Mouse (Mus musculus): ENCODE results near the gene Pfkp. TPM values are rescaled to one million over a fixed set of nuclear protein-coding genes. Genes with fewer than 3 reads are reported as not detected.

Pfkp gene
- total RNA-seq, 1 experiment: 154 TPM

GRCm38 (mm10) chr13:6666887-6667286, 18.3 kb upstream of the Pfkp start:
- Histone ChIP-seq H3K27ac (ENCODE audit: insufficient read depth, low read depth, low read length, poor library complexity, severe bottlenecking) (no peak overlapping the region), H3K4me1 (ENCODE audit: control insufficient read depth in 2 of 2, insufficient read depth in 2 of 2, low read length in 2 of 2, poor library complexity in 1 of 2) (peaks cover 2 to 11% of the 10 kb centered on the region in 2 experiments; a peak in 3 of 4 replicates), H3K36me3 (ENCODE audit: control insufficient read depth, insufficient read depth, low read length, poor library complexity, severe bottlenecking) (no peaks in the 10 kb centered on the region), H3K9me3 (ENCODE audit: control insufficient read depth, insufficient read depth, low read depth, low read length) (no peaks in the 10 kb centered on the region), H3K9ac (ENCODE audit: insufficient read depth, low read depth, low read length, poor library complexity, severe bottlenecking) (no peak overlapping the region), H3K4me3 (ENCODE audit: insufficient read depth in 1 of 2, low read depth in 1 of 2, low read length in 2 of 2, poor library complexity in 1 of 2, severe bottlenecking in 1 of 2) (no peak overlapping the region)
- TF ChIP-seq MAFK (IDR thresholded peaks at IDR 0.05; ENCODE audit: insufficient read depth, low read depth, low read length): no peak
- no peak for TF ChIP-seq HCFC1 (IDR thresholded peaks at IDR 0.05; ENCODE audit: borderline replicate concordance, insufficient read depth, low read length)
- no peak for TF ChIP-seq CHD2 (IDR thresholded peaks at IDR 0.05; ENCODE audit: low read depth, low read length)
- no peak for TF ChIP-seq ZC3H11A (IDR thresholded peaks at IDR 0.05; ENCODE audit: borderline replicate concordance, low read depth, low read length)
- no peak for TF ChIP-seq ZNF384 (IDR thresholded peaks at IDR 0.05; ENCODE audit: low read depth, low read length)
- no peak for DNase-seq (ENCODE audit: low read depth, low spot score)
- in situ Hi-C loops (cut with MboI; ENCODE audit: low sequenced_read_pairs in 2 of 2, unreplicated experiment in 2 of 2): no loop called here

DNA sequence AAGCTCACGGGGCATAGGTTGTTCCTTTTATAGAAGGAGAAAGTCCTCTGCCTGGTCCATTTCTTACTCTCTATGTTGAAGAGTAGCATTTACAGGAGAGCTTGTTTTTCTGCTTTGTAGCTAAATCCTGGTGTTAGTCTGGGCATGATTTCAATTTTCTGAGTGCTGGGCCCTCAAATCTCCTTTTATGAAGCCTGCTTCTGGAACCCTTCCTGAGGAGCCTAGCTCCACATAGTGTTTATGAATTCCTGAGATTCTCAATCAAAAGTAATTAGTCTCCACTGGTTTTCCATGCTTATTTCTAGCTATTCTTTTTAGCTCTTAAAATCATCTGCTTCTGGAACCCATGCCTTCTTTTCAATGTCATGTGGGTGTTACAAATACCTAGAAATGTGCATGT, 16.9 kb upstream of the Pfkp start:
- Histone ChIP-seq H3K9me3 (ENCODE audit: control insufficient read depth, insufficient read depth, low read depth, low read length) (no peaks in the 10 kb centered on the region), H3K9ac (ENCODE audit: insufficient read depth, low read depth, low read length, poor library complexity, severe bottlenecking) (no peak overlapping the region), H3K36me3 (ENCODE audit: control insufficient read depth, insufficient read depth, low read length, poor library complexity, severe bottlenecking) (no peaks in the 10 kb centered on the region), H3K4me1 (ENCODE audit: control insufficient read depth in 2 of 2, insufficient read depth in 2 of 2, low read length in 2 of 2, poor library complexity in 1 of 2) (peaks cover 2 to 11% of the 10 kb centered on the region in 2 experiments; a peak in 3 of 4 replicates), H3K4me3 (ENCODE audit: insufficient read depth in 1 of 2, low read depth in 1 of 2, low read length in 2 of 2, poor library complexity in 1 of 2, severe bottlenecking in 1 of 2) (no peak overlapping the region), H3K27ac (ENCODE audit: insufficient read depth, low read depth, low read length, poor library complexity, severe bottlenecking) (no peak overlapping the region)
- TF ChIP-seq ZNF384 (IDR thresholded peaks at IDR 0.05; ENCODE audit: low read depth, low read length): no peak
- TF ChIP-seq MAFK (IDR thresholded peaks at IDR 0.05; ENCODE audit: insufficient read depth, low read depth, low read length): no peak
- no peak for TF ChIP-seq HCFC1 (IDR thresholded peaks at IDR 0.05; ENCODE audit: borderline replicate concordance, insufficient read depth, low read length)
- no peak for TF ChIP-seq ZC3H11A (IDR thresholded peaks at IDR 0.05; ENCODE audit: borderline replicate concordance, low read depth, low read length)
- no peak for TF ChIP-seq CHD2 (IDR thresholded peaks at IDR 0.05; ENCODE audit: low read depth, low read length)
- no peak for DNase-seq (ENCODE audit: low read depth, low spot score)
- in situ Hi-C loops (cut with MboI; ENCODE audit: low sequenced_read_pairs in 2 of 2, unreplicated experiment in 2 of 2): no loop called here

DNA sequence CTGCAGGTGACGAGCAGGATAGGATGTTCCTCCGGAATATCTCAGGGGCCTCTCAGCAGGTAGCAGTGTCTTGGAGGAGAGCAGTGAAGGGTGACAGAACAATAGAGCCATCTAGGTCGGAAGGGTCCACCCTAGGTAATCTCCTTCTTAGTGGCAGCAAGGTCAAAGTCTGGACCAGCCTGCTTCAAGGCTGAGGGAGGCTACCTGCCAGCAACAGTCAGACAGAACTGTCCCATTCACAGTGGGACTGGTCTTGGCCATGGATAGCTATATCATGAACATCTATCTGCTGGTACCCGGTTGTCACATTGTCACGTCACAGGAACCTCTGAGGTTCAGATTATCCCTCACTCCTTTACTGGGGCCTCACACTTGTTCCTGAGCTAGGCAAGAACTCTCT, 15.6 kb upstream of the Pfkp start:
- TF ChIP-seq ZC3H11A (IDR thresholded peaks at IDR 0.05; ENCODE audit: borderline replicate concordance, low read depth, low read length) (no peak), MAFK (IDR thresholded peaks at IDR 0.05; ENCODE audit: insufficient read depth, low read depth, low read length) (no peak), ZNF384 (IDR thresholded peaks at IDR 0.05; ENCODE audit: low read depth, low read length) (no peak), CHD2 (IDR thresholded peaks at IDR 0.05; ENCODE audit: low read depth, low read length) (no peak), HCFC1 (IDR thresholded peaks at IDR 0.05; ENCODE audit: borderline replicate concordance, insufficient read depth, low read length) (no peak)
- no peak overlapping the region for H3K27ac ChIP-seq (ENCODE audit: insufficient read depth, low read depth, low read length, poor library complexity, severe bottlenecking)
- no peaks in the 10 kb centered on the region for H3K9me3 ChIP-seq (ENCODE audit: control insufficient read depth, insufficient read depth, low read depth, low read length)
- H3K4me1 ChIP-seq (ENCODE audit: control insufficient read depth in 2 of 2, insufficient read depth in 2 of 2, low read length in 2 of 2, poor library complexity in 1 of 2): peaks cover 4 to 11% of the 10 kb centered on the region in 2 experiments; a peak in 3 of 4 replicates
- no peaks in the 10 kb centered on the region for H3K36me3 ChIP-seq (ENCODE audit: control insufficient read depth, insufficient read depth, low read length, poor library complexity, severe bottlenecking)
- in situ Hi-C loops (cut with MboI; ENCODE audit: low sequenced_read_pairs in 2 of 2, unreplicated experiment in 2 of 2): no loop called here
- DNase-seq (ENCODE audit: low read depth, low spot score): no peak
- H3K4me3 ChIP-seq (ENCODE audit: insufficient read depth in 1 of 2, low read depth in 1 of 2, low read length in 2 of 2, poor library complexity in 1 of 2, severe bottlenecking in 1 of 2): no peak overlapping the region
- H3K9ac ChIP-seq (ENCODE audit: insufficient read depth, low read depth, low read length, poor library complexity, severe bottlenecking): no peak overlapping the region

- Histone ChIP-seq H3K9me3 (ENCODE audit: control insufficient read depth, insufficient read depth, low read depth, low read length) (no peaks in the 10 kb centered on the region), H3K4me3 (ENCODE audit: insufficient read depth in 1 of 2, low read depth in 1 of 2, low read length in 2 of 2, poor library complexity in 1 of 2, severe bottlenecking in 1 of 2) (no peak overlapping the region), H3K4me1 (ENCODE audit: control insufficient read depth in 2 of 2, insufficient read depth in 2 of 2, low read length in 2 of 2, poor library complexity in 1 of 2) (peaks cover 2 to 4% of the 10 kb centered on the region in 2 experiments; a peak in 1 of 4 replicates), H3K9ac (ENCODE audit: insufficient read depth, low read depth, low read length, poor library complexity, severe bottlenecking) (no peak overlapping the region), H3K27ac (ENCODE audit: insufficient read depth, low read depth, low read length, poor library complexity, severe bottlenecking) (no peak overlapping the region), H3K36me3 (ENCODE audit: control insufficient read depth, insufficient read depth, low read length, poor library complexity, severe bottlenecking) (no peaks in the 10 kb centered on the region)
- no peak for DNase-seq (ENCODE audit: low read depth, low spot score)
- no peak for TF ChIP-seq ZNF384 (IDR thresholded peaks at IDR 0.05; ENCODE audit: low read depth, low read length)
- TF ChIP-seq HCFC1 (IDR thresholded peaks at IDR 0.05; ENCODE audit: borderline replicate concordance, insufficient read depth, low read length): no peak
- no peak for TF ChIP-seq ZC3H11A (IDR thresholded peaks at IDR 0.05; ENCODE audit: borderline replicate concordance, low read depth, low read length)
- no peak for TF ChIP-seq CHD2 (IDR thresholded peaks at IDR 0.05; ENCODE audit: low read depth, low read length)
- TF ChIP-seq MAFK (IDR thresholded peaks at IDR 0.05; ENCODE audit: insufficient read depth, low read depth, low read length): no peak
- in situ Hi-C loops (cut with MboI; ENCODE audit: low sequenced_read_pairs in 2 of 2, unreplicated experiment in 2 of 2): no loop called here
Measured at GRCm38 (mm10) chr13:6659314-6659713, 10.7 kb upstream of the Pfkp start.

DNA sequence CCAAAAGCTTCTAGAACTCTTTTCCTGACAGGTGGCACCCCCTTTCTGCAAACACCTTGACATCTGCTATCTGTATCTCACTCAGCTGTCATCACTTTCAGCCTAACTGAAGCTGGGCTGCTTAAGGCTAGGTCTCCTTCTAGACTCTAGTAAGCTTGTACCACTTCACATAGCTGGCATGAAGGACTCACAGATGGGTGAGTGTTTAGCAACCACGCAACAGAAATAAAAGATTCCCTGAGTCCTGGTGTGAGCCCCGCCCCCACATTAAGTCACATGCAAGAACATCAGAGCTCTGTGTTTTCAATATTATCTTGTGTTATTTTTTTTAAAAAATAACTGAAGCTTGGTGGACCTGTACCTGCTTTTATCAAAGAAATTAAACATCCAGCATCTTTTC, 8.7 kb upstream of the Pfkp start:
- H3K36me3 ChIP-seq (ENCODE audit: control insufficient read depth, insufficient read depth, low read length, poor library complexity, severe bottlenecking): no peaks in the 10 kb centered on the region
- H3K4me1 ChIP-seq (ENCODE audit: control insufficient read depth in 2 of 2, insufficient read depth in 2 of 2, low read length in 2 of 2, poor library complexity in 1 of 2): 0 out of 4 replicates have a peak, but pooled peaks cover 0 to 2% of the 10 kb centered on the region in 2 experiments
- H3K4me3 ChIP-seq (ENCODE audit: insufficient read depth in 1 of 2, low read depth in 1 of 2, low read length in 2 of 2, poor library complexity in 1 of 2, severe bottlenecking in 1 of 2): no peak overlapping the region
- no peak for TF ChIP-seq HCFC1 (IDR thresholded peaks at IDR 0.05; ENCODE audit: borderline replicate concordance, insufficient read depth, low read length)
- no peak for TF ChIP-seq CHD2 (IDR thresholded peaks at IDR 0.05; ENCODE audit: low read depth, low read length)
- no peak for TF ChIP-seq MAFK (IDR thresholded peaks at IDR 0.05; ENCODE audit: insufficient read depth, low read depth, low read length)
- TF ChIP-seq ZNF384 (IDR thresholded peaks at IDR 0.05; ENCODE audit: low read depth, low read length): no peak
- TF ChIP-seq ZC3H11A (IDR thresholded peaks at IDR 0.05; ENCODE audit: borderline replicate concordance, low read depth, low read length): no peak
- in situ Hi-C loops (cut with MboI; ENCODE audit: low sequenced_read_pairs in 2 of 2, unreplicated experiment in 2 of 2): no loop called here
- no peak overlapping the region for H3K27ac ChIP-seq (ENCODE audit: insufficient read depth, low read depth, low read length, poor library complexity, severe bottlenecking)
- DNase-seq (ENCODE audit: low read depth, low spot score): no peak
- H3K9ac ChIP-seq (ENCODE audit: insufficient read depth, low read depth, low read length, poor library complexity, severe bottlenecking): no peak overlapping the region
- no peaks in the 10 kb centered on the region for H3K9me3 ChIP-seq (ENCODE audit: control insufficient read depth, insufficient read depth, low read depth, low read length)
